Mouse (Mus musculus) liver, embryonic 14.5 days (tissue): ENCODE results near the gene Racgap1. TPM values are rescaled to one million over a fixed set of nuclear protein-coding genes. Genes with fewer than 3 reads are reported as not detected.

ENCODE experiments used
- ATAC-seq: fragments of 200-750 bp; cut with Nextera tagmentation; 2 replicates; pipeline ENCODE4 v1.8.0; 2017; ENCODE audit warnings: moderate number of reproducible peaks, mild to moderate bottlenecking, moderate library complexity; ENCODE audit not compliant: insufficient read depth
- DNase-seq, 3 experiments: peaks; one replicate each; pipeline ENCODE4 v3.0.0-alpha.2; 2012 to 2013; ENCODE audit warnings: low read depth in 3 of 3, low spot score in 3 of 3
- H3K27ac ChIP-seq: fragments of 300-500 bp; sonication (generic); 2 replicates; pipeline ENCODE4 v1.5.1; 2014; ENCODE audit warnings: moderate library complexity, mild to moderate bottlenecking, control low read depth, inconsistent platforms
- H3K27me3 ChIP-seq: fragments of 300-500 bp; sonication (generic); 2 replicates; pipeline ENCODE4 v1.6.1; 2014; ENCODE audit warnings: mild to moderate bottlenecking, low read length, moderate library complexity; ENCODE audit not compliant: control insufficient read depth, insufficient read depth
- H3K36me3 ChIP-seq: fragments of 300-500 bp; sonication (generic); replicated peaks from 2 replicates; pipeline ENCODE4 v1.6.1; 2014; ENCODE audit warnings: low read depth; ENCODE audit not compliant: control insufficient read depth, insufficient read depth
- H3K4me1 ChIP-seq, 2 experiments: fragments of 200-500 bp in 1 of 2; fragments of 300-500 bp in 1 of 2; sonication (generic) in 1 of 2; replicated peaks; 2 replicates each; pipeline ENCODE4 v1.6.1; 2012 to 2014; ENCODE audit warnings: antibody characterized with exemption in 1 of 2, inconsistent platforms in 1 of 2, low read length in 1 of 2; ENCODE audit not compliant: control insufficient read depth in 2 of 2, insufficient read depth in 2 of 2
- H3K4me2 ChIP-seq: fragments of 300-500 bp; sonication (generic); 2 replicates; pipeline ENCODE4 v1.6.1; 2014; ENCODE audit warnings: low read depth, mild to moderate bottlenecking, control low read depth, moderate library complexity
- H3K4me3 ChIP-seq, 2 experiments: fragments of 200-500 bp in 1 of 2; fragments of 300-500 bp in 1 of 2; sonication (generic) in 1 of 2; 2 replicates each; pipeline ENCODE4 v1.5.1; 2012 to 2014; ENCODE audit warnings: low read depth in 2 of 2, low read length in 2 of 2, mild to moderate bottlenecking in 2 of 2, control low read depth in 1 of 2, inconsistent platforms in 1 of 2, moderate library complexity in 1 of 2; ENCODE audit not compliant: insufficient read depth in 1 of 2
- H3K9ac ChIP-seq: fragments of 300-500 bp; sonication (generic); replicated peaks from 2 replicates; pipeline ENCODE4 v1.6.1; 2014; ENCODE audit warnings: mild to moderate bottlenecking, control low read depth, moderate library complexity
- H3K9me3 ChIP-seq: fragments of 300-500 bp; sonication (generic); 2 replicates; pipeline ENCODE4 v1.6.1; 2016; ENCODE audit warnings: low read length, mixed read lengths; ENCODE audit not compliant: control insufficient read depth
- CTCF ChIP-seq: IDR thresholded peaks from 2 replicates; pipeline ENCODE4 v1.5.1; 2016; ENCODE audit warnings: antibody characterized with exemption, low read depth, control low read depth
- EP300 ChIP-seq: IDR thresholded peaks from 2 replicates; pipeline ENCODE4 v1.6.1; 2016; ENCODE audit warnings: antibody characterized with exemption, low read depth
- WGBS: fragments of 180-500 bp; shearing (Covaris S2); extraction: QIAGEN DNeasy Blood & Tissue Kit; methylation state at CpG from one replicate; pipeline ENCODE4 v1.1.7; 2014; ENCODE audit not compliant: insufficient replicate concordance; 5-methylcytosine and 5-hydroxymethylcytosine counted together
- polyA plus RNA-seq, 2 experiments: library from polyadenylated mRNA; depleted of rRNA in 1 of 2; stranded (reverse) in 1 of 2; unstranded in 1 of 2; fragments of >200 nt; fragmentation: Nextera tagmentation in 1 of 2; extraction: Ambion mirVana in 1 of 2; gene quantifications; 2 replicates each; pipeline versions ENCODE4 v1.2.1 to v1.2.3; 2012 to 2014

The Racgap1 gene
- polyA plus RNA-seq, 2 experiments = 51.1 to 53.5 TPM

DNA sequence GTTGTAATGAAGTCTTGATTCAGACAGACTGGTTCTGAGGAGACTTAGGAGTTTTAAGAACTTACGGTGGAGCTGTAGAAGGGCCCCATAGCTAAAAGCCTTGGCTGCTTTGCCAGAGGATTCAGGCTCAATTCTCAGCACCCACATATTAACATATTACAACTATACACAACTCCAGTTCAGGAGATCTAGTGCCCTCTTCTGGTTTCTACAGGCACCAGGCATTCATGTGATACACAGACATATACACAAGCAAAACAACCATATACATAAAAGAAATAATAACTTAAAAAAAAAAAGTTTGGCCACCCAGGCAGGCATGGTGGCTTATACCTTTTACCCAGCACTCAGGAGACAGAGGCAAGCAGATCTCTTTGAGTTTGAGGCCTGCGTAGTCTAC lies 16.1 kb upstream of the Racgap1 start:
- no peak overlapping the region for H3K27ac ChIP-seq
- H3K36me3 ChIP-seq = no peaks in the 10 kb centered on the region
- no peak overlapping the region for H3K4me2 ChIP-seq
- H3K27me3 ChIP-seq = peaks cover 77% of the 10 kb centered on the region
- DNase-seq (no peak), ATAC-seq (no peak)
- no peaks in the 10 kb centered on the region for H3K9me3 ChIP-seq
- 88% methylated on average over 2 of the region's 2 CpGs for WGBS
- no peak overlapping the region for H3K9ac ChIP-seq
- no peak for TF ChIP-seq EP300
- TF ChIP-seq CTCF = no peak
- H3K4me3 ChIP-seq = no peak overlapping the region
- H3K4me1 ChIP-seq = peaks cover 17 to 21% of the 10 kb centered on the region in 2 experiments

DNA sequence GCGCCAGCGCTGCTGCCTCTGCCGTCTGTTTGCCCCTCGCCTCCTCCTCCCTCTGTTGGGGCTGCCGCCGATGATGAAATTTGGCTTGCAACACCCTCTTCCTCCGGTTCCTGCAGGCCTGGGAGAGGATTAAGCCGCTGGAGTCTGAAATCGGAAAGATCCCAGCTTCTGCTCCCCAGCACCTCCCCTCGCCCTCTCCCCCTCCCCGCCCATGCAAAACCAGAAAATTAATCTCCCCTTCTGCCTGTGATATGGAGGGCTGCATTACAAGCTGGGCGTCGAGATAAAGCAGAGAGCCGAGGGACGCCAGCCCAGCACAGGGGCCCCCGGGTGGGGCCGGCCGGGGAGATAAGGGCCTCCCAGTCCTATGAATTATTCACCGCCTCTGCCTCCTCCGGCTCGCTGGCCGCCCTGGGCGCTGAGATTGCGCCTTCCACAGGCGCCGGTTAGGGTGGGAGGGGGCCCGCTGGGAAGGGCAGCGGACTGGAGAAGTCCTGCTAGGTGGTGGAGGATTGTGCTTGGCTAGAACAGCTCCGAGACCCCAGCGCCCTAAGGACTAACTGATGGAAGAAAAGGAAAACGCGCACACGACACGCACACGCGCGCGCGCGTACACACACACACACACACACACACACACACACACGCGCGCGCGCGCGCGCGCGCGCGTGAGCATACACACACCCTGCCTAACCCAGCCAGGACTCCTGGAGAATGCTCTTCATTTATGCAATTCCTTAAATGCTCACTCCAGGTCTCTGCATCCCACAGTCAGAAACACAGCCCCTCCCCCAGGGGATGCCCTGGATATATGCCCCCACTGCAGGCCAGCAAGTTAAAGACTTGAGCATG lies 13.4 kb upstream of the Racgap1 start:
- ATAC-seq (peak; percentile 98), DNase-seq (peak; percentile 77 to 78 (median 77))
- H3K9ac ChIP-seq = no peak overlapping the region
- H3K36me3 ChIP-seq = no peaks in the 10 kb centered on the region
- peaks cover 19 to 31% of the 10 kb centered on the region in 2 experiments for H3K4me1 ChIP-seq
- TF ChIP-seq EP300 (peak; percentile 92), CTCF (no peak)
- no peaks in the 10 kb centered on the region for H3K9me3 ChIP-seq
- peak overlapping the region; percentile 29 to 37 for H3K4me3 ChIP-seq
- H3K4me2 ChIP-seq = peak overlapping the region; percentile 64
- 1% methylated on average over 52 of the region's 52 CpGs for WGBS
- peaks cover 57% of the 10 kb centered on the region for H3K27me3 ChIP-seq
- H3K27ac ChIP-seq = no peak overlapping the region

DNA sequence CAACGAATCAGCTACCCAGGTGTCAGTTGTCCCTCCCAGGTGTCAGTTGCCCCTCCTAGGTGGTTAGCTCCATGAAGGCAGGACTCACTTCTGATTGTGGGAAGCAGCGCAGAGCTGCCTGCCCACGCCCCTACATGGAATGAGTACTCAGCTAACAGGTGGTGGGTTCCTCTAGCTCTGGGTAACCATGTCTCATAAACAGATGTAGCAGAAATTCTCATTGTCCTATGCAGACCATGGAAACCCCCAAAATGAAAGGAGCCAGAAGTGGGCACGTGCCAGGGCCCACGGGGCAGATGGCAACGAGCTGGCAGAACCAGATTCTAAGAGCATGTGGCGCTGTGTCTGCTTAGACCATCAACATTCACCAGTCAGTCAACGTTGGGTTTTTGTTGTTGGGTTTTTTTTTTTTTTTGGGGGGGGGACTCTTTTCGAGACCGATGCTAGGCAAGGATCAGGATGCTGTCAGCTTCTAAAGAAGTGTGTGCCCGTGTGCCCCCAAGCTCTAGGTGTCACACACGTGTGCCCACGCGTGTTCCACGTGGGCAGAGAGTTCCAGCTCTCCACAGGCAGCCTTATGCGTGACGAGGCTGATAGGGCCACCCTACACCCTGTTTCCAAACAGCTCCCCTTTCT lies 12.6 kb upstream of the Racgap1 start:
- Histone ChIP-seq H3K9ac (no peak overlapping the region), H3K4me2 (peak overlapping the region; percentile 64), H3K27ac (no peak overlapping the region), H3K9me3 (no peaks in the 10 kb centered on the region), H3K36me3 (no peaks in the 10 kb centered on the region), H3K27me3 (peaks cover 50% of the 10 kb centered on the region), H3K4me3 (peak overlapping the region; percentile 29 to 37), H3K4me1 (peaks cover 19 to 31% of the 10 kb centered on the region in 2 experiments)
- no peak for DNase-seq
- WGBS = 6% methylated on average over 17 of the region's 17 CpGs
- TF ChIP-seq CTCF = no peak
- no peak for TF ChIP-seq EP300
- ATAC-seq = no peak; the same call in 1 of the 2 replicates

DNA sequence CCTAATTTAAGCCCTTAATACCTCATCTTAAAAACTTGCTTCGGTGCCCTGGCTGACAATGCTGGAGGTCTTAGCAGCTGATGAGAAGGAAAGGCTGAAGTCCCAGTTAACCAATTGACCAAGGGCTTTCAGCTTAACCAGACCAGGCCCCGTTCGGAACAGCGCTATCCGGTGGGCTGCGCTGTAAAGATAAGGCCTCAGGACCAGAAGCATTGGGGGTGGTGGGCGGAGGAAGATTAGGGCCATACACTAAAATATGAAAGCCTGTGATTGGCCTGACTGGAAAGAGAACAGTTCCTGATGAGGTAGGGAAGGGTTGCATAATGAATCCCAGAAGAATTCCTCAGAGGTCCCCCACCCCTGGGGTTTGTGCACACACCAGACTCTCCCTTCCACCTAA lies 10.9 kb upstream of the Racgap1 start:
- Histone ChIP-seq H3K36me3 (no peaks in the 10 kb centered on the region), H3K9ac (no peak overlapping the region), H3K4me1 (peaks cover 19 to 31% of the 10 kb centered on the region in 2 experiments), H3K27ac (no peak overlapping the region), H3K9me3 (no peaks in the 10 kb centered on the region), H3K4me2 (no peak overlapping the region), H3K4me3 (no peak overlapping the region), H3K27me3 (peaks cover 38% of the 10 kb centered on the region)
- DNase-seq (no peak), ATAC-seq (no peak)
- 6% methylated on average over 7 of the region's 7 CpGs for WGBS
- no peak for TF ChIP-seq CTCF
- 0 out of 2 replicates have a peak, but pooled peaks have one; percentile 20 for TF ChIP-seq EP300

DNA sequence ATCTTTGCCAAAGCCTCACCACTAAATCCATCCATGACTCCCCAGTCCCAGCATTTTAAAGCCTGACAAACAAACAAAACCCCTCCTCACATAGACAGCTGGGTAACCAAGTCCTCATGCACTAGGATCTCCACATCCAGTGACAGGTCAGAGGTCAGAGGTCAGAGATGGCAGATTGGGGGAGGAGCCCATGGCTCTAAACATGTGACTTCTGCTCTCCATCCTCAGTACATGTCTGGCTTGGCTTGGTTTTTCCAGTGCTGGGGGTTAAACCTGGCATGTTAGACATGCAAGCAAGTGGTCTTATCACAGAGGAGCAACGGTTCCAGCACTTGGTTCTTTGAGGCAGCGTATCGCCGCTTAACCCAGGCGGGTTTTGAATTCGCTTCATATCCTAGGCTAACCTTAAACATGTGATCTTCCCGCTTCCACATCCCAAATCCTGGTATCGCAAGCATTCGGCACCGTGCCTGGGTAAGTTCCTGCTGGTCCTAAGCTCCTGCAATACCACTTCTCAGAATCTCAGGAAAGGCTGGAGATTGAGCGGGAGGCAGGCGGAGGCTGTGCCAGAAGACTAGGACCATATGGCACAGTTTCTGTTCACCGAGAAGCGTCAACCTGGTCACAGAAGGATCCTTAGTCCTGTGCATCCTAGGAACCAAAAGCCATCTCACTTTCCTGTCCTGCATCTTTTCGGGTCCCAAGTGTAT lies 9.8 kb upstream of the Racgap1 start:
- no peak for ATAC-seq
- peaks cover 37% of the 10 kb centered on the region for H3K27me3 ChIP-seq

More for the DNA sequence above, 9.8 kb upstream of the Racgap1 start:
- Histone ChIP-seq H3K36me3 (no peaks in the 10 kb centered on the region), H3K4me2 (no peak overlapping the region), H3K9ac (no peak overlapping the region), H3K27ac (no peak overlapping the region), H3K4me1 (peaks cover 19 to 31% of the 10 kb centered on the region in 2 experiments), H3K9me3 (no peaks in the 10 kb centered on the region), H3K4me3 (no peak overlapping the region)
- 82% methylated on average over 15 of the region's 15 CpGs for WGBS
- TF ChIP-seq CTCF = no peak
- TF ChIP-seq EP300 = no peak
- DNase-seq = no peak
